Mouse (Mus musculus) kidney, embryonic 15.5 days (tissue): ENCODE data around the gene Ms4a14. TPM values are rescaled to one million over a fixed set of nuclear protein-coding genes. Genes with fewer than 3 reads are reported as not detected.

Experiments
- polyA plus RNA-seq: library from polyadenylated mRNA; unstranded; fragments of >200 nt; fragmentation: Nextera tagmentation; extraction: Ambion mirVana; gene quantifications from 2 replicates; pipeline ENCODE4 v1.2.1, GENCODE M21; 2015

The Ms4a14 gene
- polyA plus RNA-seq, 1 experiment from 2014 or later: 0.06 TPM

Other genes starting within 250 kb of the Ms4a14 start
- 2.4 TPM in 1 of 2 replicates, not detected in the other for gene Ms4a8a, start 233.4 kb downstream of the Ms4a14 start, polyA plus RNA-seq
- gene 1700017D01Rik, start 183.6 kb downstream of the Ms4a14 start, polyA plus RNA-seq: not detected in 2 replicates
- not detected in 2 replicates for gene 1700025F22Rik, start 149.1 kb downstream of the Ms4a14 start, polyA plus RNA-seq
- gene Ms4a13, start 117.7 kb downstream of the Ms4a14 start, polyA plus RNA-seq: not detected in 2 replicates
- 0.09 TPM in 1 of 2 replicates, not detected in the other for gene Ms4a12, start 82.0 kb downstream of the Ms4a14 start, polyA plus RNA-seq
- not detected in 2 replicates for gene Ms4a1, start 48.2 kb downstream of the Ms4a14 start, polyA plus RNA-seq
- gene Ms4a5, start 30.6 kb downstream of the Ms4a14 start, polyA plus RNA-seq: not detected in 2 replicates
- 5.1 TPM in 2 replicates for gene Ms4a7, start 21.7 kb upstream of the Ms4a14 start, polyA plus RNA-seq
- 3.9 and 6.2 TPM in 2 replicates for gene Ms4a4a, start 61.1 kb upstream of the Ms4a14 start, polyA plus RNA-seq
- gene Ms4a4c, start 90.3 kb upstream of the Ms4a14 start, polyA plus RNA-seq: 1.1 and 1.9 TPM in 2 replicates
- gene Ms4a4b, start 129.1 kb upstream of the Ms4a14 start, polyA plus RNA-seq: 0.06 TPM in 1 of 2 replicates, not detected in the other
- gene Ms4a6c, start 154.9 kb upstream of the Ms4a14 start, polyA plus RNA-seq: 5.1 and 5.2 TPM in 2 replicates
- not detected in 2 replicates for gene Gm8369, start 171.5 kb upstream of the Ms4a14 start, polyA plus RNA-seq
- 3.8 TPM in 2 replicates for gene Ms4a6b, start 202.1 kb upstream of the Ms4a14 start, polyA plus RNA-seq
- gene Ms4a4d, start 222.3 kb upstream of the Ms4a14 start, polyA plus RNA-seq: 0.10 and 0.30 TPM in 2 replicates